Mouse (Mus musculus): ENCODE data around the gene Hist1h2bf. TPM values are rescaled to one million over a fixed set of nuclear protein-coding genes. Genes with fewer than 3 reads are reported as not detected.
"Not testable (repeated sequence)": the region's sequence is repeated elsewhere in the genome, so short reads cannot be mapped to it uniquely, and the experiment has no call there.

Gene Hist1h2bf
- polyA plus RNA-seq, 1 experiment from 2014 or later, result 0.97 TPM

DNA sequence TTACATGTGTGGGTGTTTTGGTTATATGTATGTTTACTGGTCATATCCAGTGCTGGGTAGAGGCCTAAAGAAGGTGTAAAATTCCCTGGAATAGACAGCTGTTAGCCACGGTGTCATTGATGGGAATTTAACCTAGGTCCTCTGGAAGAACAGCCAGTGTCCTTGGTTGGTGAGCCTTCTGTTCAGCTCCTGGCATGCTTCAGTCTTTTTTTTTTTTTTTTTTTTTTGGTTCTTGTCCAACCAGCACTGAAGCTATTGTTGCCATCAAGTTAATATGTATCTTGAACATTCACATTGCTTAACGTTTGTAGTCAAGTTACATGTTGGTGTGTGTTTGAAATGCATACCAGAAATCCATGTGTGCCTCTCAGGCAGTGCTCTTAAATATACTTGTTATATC lies 9.5 kb downstream of the Hist1h2bf start:
- Histone ChIP-seq H3K9me3 (replicated peaks) (no peaks in the 10 kb centered on the region), H3K27me3 (no peaks in the 10 kb centered on the region), H3K4me2 (no peak overlapping the region), H3K4me1 (replicated peaks) (peaks cover 2% of the 10 kb centered on the region; the same call in 1 of the 2 replicates), H3K4me3 (no peak overlapping the region), H3K27ac (no peak overlapping the region), H3K36me3 (no peaks in the 10 kb centered on the region), H3K9ac (no peak overlapping the region)
- WGBS, result 82% methylated on average over 2 of the region's 2 CpGs
- no peak for ATAC-seq (replicated peaks; ENCODE audit: insufficient number of reproducible peaks, insufficient read depth, low FRiP score, low read depth)

- no peaks in the 10 kb centered on the region for H3K9me3 ChIP-seq (replicated peaks)
- H3K27ac ChIP-seq, result peak overlapping the region; percentile 94
- H3K4me1 ChIP-seq (replicated peaks), result peaks cover 2% of the 10 kb centered on the region; the same call in 1 of the 2 replicates
- peak overlapping the region; percentile 57 for H3K9ac ChIP-seq
- no peaks in the 10 kb centered on the region for H3K27me3 ChIP-seq
- H3K36me3 ChIP-seq, result no peaks in the 10 kb centered on the region
- peak overlapping the region; percentile 58 for H3K4me3 ChIP-seq
- ATAC-seq (replicated peaks; ENCODE audit: insufficient number of reproducible peaks, insufficient read depth, low FRiP score, low read depth), result peak; percentile 36
- WGBS, result 3% methylated on average over 18 of the region's 18 CpGs
- H3K4me2 ChIP-seq, result peak overlapping the region; percentile 66
Measured at GRCm38 (mm10) chr13:23562699-23563462, 11.1 kb downstream of the Hist1h2bf start.

- H3K36me3 ChIP-seq; H3K4me1 ChIP-seq (replicated peaks); H3K9me3 ChIP-seq (replicated peaks); H3K27me3 ChIP-seq: not testable (repeated sequence)
- H3K4me3 ChIP-seq, result peak within 1 kb of the TSS; percentile 58
- peak within 1 kb of the TSS; percentile 59 for H3K9ac ChIP-seq
- ATAC-seq (replicated peaks; ENCODE audit: insufficient number of reproducible peaks, insufficient read depth, low FRiP score, low read depth), result peak; percentile 91
- H3K4me2 ChIP-seq, result peak within 1 kb of the TSS; percentile 66
- WGBS, result under 1% methylated on average over 53 of the region's 67 CpGs
- H3K27ac ChIP-seq, result peak within 1 kb of the TSS; percentile 94
Measured at GRCm38 (mm10) chr13:23561883-23562659, 11.9 kb downstream of the Hist1h2bf start, which contains the start of gene Hist1h3e. TSS of gene Hist1h3e (minus strand) at chr13:23562369.

DNA sequence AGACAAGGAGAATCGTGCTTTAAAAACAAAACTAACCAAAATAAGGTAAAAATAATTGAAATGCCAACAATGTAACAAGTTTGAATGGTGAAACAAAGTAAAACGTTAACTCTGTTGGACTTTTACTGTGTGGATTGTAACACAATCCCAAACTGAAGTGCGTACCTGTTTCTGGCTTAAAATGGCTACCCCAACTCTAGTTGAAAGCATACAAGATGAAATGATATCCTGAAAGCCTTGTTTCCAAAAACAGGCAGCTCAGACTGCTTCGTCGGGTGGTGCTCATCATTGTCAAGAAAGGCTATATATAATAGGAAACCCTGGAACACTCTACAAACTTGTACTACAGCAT lies 12.5 kb downstream of the Hist1h2bf start:
- Histone ChIP-seq H3K4me3 (peak overlapping the region; percentile 58), H3K4me2 (peak overlapping the region; percentile 66), H3K9ac (peak overlapping the region; percentile 59; the same call in 1 of the 2 replicates), H3K27ac (peak overlapping the region; percentile 94)
- H3K4me1 ChIP-seq (replicated peaks); H3K9me3 ChIP-seq (replicated peaks); H3K27me3 ChIP-seq; ATAC-seq (replicated peaks; ENCODE audit: insufficient number of reproducible peaks, insufficient read depth, low FRiP score, low read depth); H3K36me3 ChIP-seq: not testable (repeated sequence)
- WGBS, result 0% methylated on average over 2 of the region's 5 CpGs

DNA sequence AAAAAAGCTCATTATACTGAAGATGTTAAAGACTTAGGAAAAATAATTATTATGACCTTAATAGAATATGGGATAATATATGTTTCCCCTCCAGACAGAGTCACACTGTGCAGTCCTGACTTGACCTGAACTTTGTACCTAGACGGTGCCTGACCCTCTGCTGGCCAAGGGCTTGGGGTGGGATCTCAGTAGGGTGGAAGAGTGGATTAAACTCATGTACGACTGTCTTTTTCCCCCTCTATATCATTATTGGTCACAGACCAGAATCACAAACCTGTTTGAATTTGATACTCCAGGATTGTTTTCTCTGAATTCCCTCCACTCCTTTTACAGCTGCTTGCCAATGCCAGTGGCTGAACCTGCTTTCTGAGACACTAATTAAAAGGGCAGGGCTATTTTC lies 13.3 kb downstream of the Hist1h2bf start:
- Histone ChIP-seq H3K4me2 (peak overlapping the region; percentile 32; the same call in 1 of the 2 replicates), H3K9ac (peak overlapping the region; percentile 14; the same call in 1 of the 2 replicates)
- H3K36me3 ChIP-seq; H3K27me3 ChIP-seq; H3K9me3 ChIP-seq (replicated peaks); H3K4me3 ChIP-seq; H3K4me1 ChIP-seq (replicated peaks); H3K27ac ChIP-seq; ATAC-seq (replicated peaks; ENCODE audit: insufficient number of reproducible peaks, insufficient read depth, low FRiP score, low read depth): not testable (repeated sequence)
- 40% methylated on average over 2 of the region's 2 CpGs for WGBS

- Histone ChIP-seq H3K36me3 (no peaks in the 10 kb centered on the region), H3K9me3 (replicated peaks) (no peaks in the 10 kb centered on the region), H3K9ac (no peak overlapping the region), H3K27ac (peak overlapping the region; percentile 97; the same call in 1 of the 2 replicates), H3K4me1 (replicated peaks) (peaks cover 16% of the 10 kb centered on the region), H3K27me3 (no peaks in the 10 kb centered on the region), H3K4me2 (peak overlapping the region; percentile 95; the same call in 1 of the 2 replicates), H3K4me3 (0 out of 2 replicates have a peak overlapping the region, but pooled peaks have one; percentile 4)
- no peak for ATAC-seq (replicated peaks; ENCODE audit: insufficient number of reproducible peaks, insufficient read depth, low FRiP score, low read depth)
- 73% methylated on average over 3 of the region's 3 CpGs for WGBS
Measured at GRCm38 (mm10) chr13:23556906-23557305, 17.1 kb downstream of the Hist1h2bf start.

DNA sequence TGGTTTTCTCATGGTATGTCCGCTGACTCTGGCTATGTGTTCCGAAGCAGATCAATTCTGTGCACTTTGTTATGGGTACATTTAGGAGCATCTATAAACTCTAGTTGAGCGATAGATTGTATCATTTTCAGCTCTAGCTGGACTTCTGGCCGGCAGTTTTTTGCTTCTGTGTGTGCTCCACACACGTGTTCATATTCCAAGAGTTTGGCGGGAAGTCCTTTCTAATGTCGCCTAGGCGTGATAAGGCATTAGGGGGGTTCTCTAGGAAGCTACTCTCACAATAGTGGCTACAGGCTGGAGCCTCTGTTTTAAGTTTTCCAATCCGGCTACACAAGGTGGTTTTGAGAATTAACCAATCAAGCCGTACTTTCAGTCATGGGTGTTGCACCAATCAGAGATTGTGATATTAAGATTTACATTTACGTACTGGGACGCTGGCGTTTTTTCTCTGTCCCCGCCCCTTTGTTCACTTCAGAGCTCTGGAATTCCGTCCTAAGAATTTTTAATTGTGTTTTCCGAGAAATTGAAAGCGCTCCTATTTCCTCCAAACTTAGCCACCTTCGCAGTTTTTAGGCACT lies 18.1 kb downstream of the Hist1h2bf start:
- H3K9ac ChIP-seq, result peak overlapping the region; percentile 86
- peaks cover 18% of the 10 kb centered on the region for H3K4me1 ChIP-seq (replicated peaks)
- peak overlapping the region; percentile 59 for H3K4me3 ChIP-seq
- H3K9me3 ChIP-seq (replicated peaks), result no peaks in the 10 kb centered on the region
- no peaks in the 10 kb centered on the region for H3K27me3 ChIP-seq
- no peaks in the 10 kb centered on the region for H3K36me3 ChIP-seq
- peak overlapping the region; percentile 95 for H3K4me2 ChIP-seq
- under 1% methylated on average over 18 of the region's 18 CpGs for WGBS
- ATAC-seq (replicated peaks; ENCODE audit: insufficient number of reproducible peaks, insufficient read depth, low FRiP score, low read depth), result peak; percentile 75
- peak overlapping the region; percentile 97 for H3K27ac ChIP-seq

- Histone ChIP-seq H3K9ac (peak overlapping the region; percentile 86), H3K27me3 (no peaks in the 10 kb centered on the region), H3K27ac (peak overlapping the region; percentile 97), H3K4me3 (peak overlapping the region; percentile 59), H3K4me2 (peak overlapping the region; percentile 95), H3K36me3 (no peaks in the 10 kb centered on the region), H3K9me3 (replicated peaks) (no peaks in the 10 kb centered on the region), H3K4me1 (replicated peaks) (peaks cover 21% of the 10 kb centered on the region)
- peak; percentile 86 for ATAC-seq (replicated peaks; ENCODE audit: insufficient number of reproducible peaks, insufficient read depth, low FRiP score, low read depth)
- under 1% methylated on average over 54 of the region's 54 CpGs for WGBS
Measured at GRCm38 (mm10) chr13:23554925-23555838, 18.8 kb downstream of the Hist1h2bf start.

DNA sequence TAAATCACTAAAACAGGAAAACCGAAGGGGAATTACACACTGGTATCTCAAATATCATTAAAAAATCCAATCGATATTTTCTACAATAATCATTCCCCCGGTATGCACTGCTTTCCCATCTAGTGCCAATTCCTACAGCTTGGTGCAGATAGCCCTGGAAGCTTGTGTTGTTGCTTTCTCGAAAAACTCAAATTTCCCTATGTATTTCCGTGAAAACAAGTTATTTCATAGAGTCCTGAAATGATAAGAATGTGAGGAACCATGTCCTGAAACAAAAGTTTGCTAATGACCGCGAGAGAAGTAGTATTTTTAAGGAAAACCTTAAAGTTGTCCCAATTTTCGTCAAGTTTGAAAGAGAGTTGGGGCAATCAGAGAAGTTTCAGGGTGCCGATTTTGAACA lies 19.6 kb downstream of the Hist1h2bf start:
- H3K4me3 ChIP-seq, result peak overlapping the region; percentile 59
- WGBS, result 15% methylated on average over 9 of the region's 9 CpGs
- ATAC-seq (replicated peaks; ENCODE audit: insufficient number of reproducible peaks, insufficient read depth, low FRiP score, low read depth), result no peak
- no peaks in the 10 kb centered on the region for H3K9me3 ChIP-seq (replicated peaks)
- no peaks in the 10 kb centered on the region for H3K27me3 ChIP-seq
- H3K4me2 ChIP-seq, result peak overlapping the region; percentile 95
- peak overlapping the region; percentile 97 for H3K27ac ChIP-seq
- H3K36me3 ChIP-seq, result no peaks in the 10 kb centered on the region
- peak overlapping the region; percentile 86; the same call in 1 of the 2 replicates for H3K9ac ChIP-seq
- H3K4me1 ChIP-seq (replicated peaks), result peaks cover 21% of the 10 kb centered on the region

- Histone ChIP-seq H3K4me2 (peak within 1 kb of the TSS; percentile 95), H3K27ac (peak within 1 kb of the TSS; percentile 97), H3K27me3 (no peaks in the 10 kb centered on the region), H3K4me3 (no peak within 1 kb of the TSS), H3K9me3 (replicated peaks) (no peaks in the 10 kb centered on the region), H3K9ac (0 out of 2 replicates have a peak within 1 kb of the TSS, but pooled peaks have one; percentile 86), H3K36me3 (no peaks in the 10 kb centered on the region), H3K4me1 (replicated peaks) (peaks cover 21% of the 10 kb centered on the region)
- ATAC-seq (replicated peaks; ENCODE audit: insufficient number of reproducible peaks, insufficient read depth, low FRiP score, low read depth), result no peak
Measured at GRCm38 (mm10) chr13:23552962-23553361, 21.0 kb downstream of the Hist1h2bf start, which contains the start of gene Hist1h1d. TSS of gene Hist1h1d (plus strand) at chr13:23553262.
